Mouse (Mus musculus) limb, embryonic 11.5 days (tissue): ENCODE results near the gene Ano10. TPM values are rescaled to one million over a fixed set of nuclear protein-coding genes. Genes with fewer than 3 reads are reported as not detected.

Source experiments
- ATAC-seq: fragments of 200-750 bp; cut with Nextera tagmentation; 2 replicates; pipeline ENCODE4 v1.8.0; 2017; ENCODE audit warnings: low read depth; ENCODE audit not compliant: insufficient number of reproducible peaks, low FRiP score, low TSS enrichment
- DNase-seq: peaks from one replicate; pipeline ENCODE4 v3.0.0-alpha.2; 2015; ENCODE audit warnings: low spot score
- H3K27ac ChIP-seq: fragments of 300-500 bp; sonication (generic); replicated peaks from 2 replicates; pipeline ENCODE4 v1.5.1; 2014; ENCODE audit warnings: low read depth, mild to moderate bottlenecking, low read length
- H3K27me3 ChIP-seq: fragments of 300-500 bp; sonication (generic); 2 replicates; pipeline ENCODE4 v1.6.1; 2014; ENCODE audit warnings: mild to moderate bottlenecking, low read length, mixed read lengths; ENCODE audit not compliant: control insufficient read depth, insufficient read depth
- H3K36me3 ChIP-seq: fragments of 300-500 bp; sonication (generic); 2 replicates; pipeline ENCODE4 v1.6.1; 2014; ENCODE audit warnings: mild to moderate bottlenecking, low read length, moderate library complexity, mixed read lengths; ENCODE audit not compliant: control insufficient read depth, insufficient read depth
- H3K4me1 ChIP-seq: fragments of 300-500 bp; sonication (generic); 2 replicates; pipeline ENCODE4 v1.6.1; 2014; ENCODE audit warnings: low read length, mixed read lengths; ENCODE audit not compliant: control insufficient read depth, insufficient read depth
- H3K4me2 ChIP-seq: fragments of 300-500 bp; sonication (generic); 2 replicates; pipeline ENCODE4 v1.6.1; 2014; ENCODE audit warnings: low read depth, mild to moderate bottlenecking, moderate library complexity; ENCODE audit not compliant: severe bottlenecking
- H3K4me3 ChIP-seq: fragments of 300-500 bp; sonication (generic); 2 replicates; pipeline ENCODE4 v1.5.1; 2014; ENCODE audit warnings: low read depth, low read length
- H3K9ac ChIP-seq: fragments of 300-500 bp; sonication (generic); 2 replicates; pipeline ENCODE4 v1.6.1; 2014; ENCODE audit warnings: mild to moderate bottlenecking, low read length
- H3K9me3 ChIP-seq: fragments of 300-500 bp; sonication (generic); 2 replicates; pipeline ENCODE4 v1.6.1; 2016; ENCODE audit warnings: low read length; ENCODE audit not compliant: control insufficient read depth
- WGBS: fragments of 180-500 bp; shearing (Covaris S2); extraction: QIAGEN DNeasy Blood & Tissue Kit; methylation state at CpG from one replicate; pipeline ENCODE4 v1.1.7; 2014; 5-methylcytosine and 5-hydroxymethylcytosine counted together
- polyA plus RNA-seq: library from polyadenylated mRNA; unstranded; fragments of >200 nt; fragmentation: Nextera tagmentation; extraction: Ambion mirVana; gene quantifications from 2 replicates; pipeline ENCODE4 v1.2.1, GENCODE M21; 2014

The Ano10 gene
- polyA plus RNA-seq, 1 experiment from 2014 or later: 26.8 TPM

GRCm38 (mm10) chr9:122183074-122183473, 111.1 kb downstream of the Ano10 start:
- Histone ChIP-seq H3K4me2 (no peak overlapping the region), H3K27me3 (no peaks in the 10 kb centered on the region), H3K36me3 (no peaks in the 10 kb centered on the region), H3K9me3 (no peaks in the 10 kb centered on the region), H3K4me1 (no peaks in the 10 kb centered on the region; the same call in 1 of the 2 replicates), H3K9ac (no peak overlapping the region), H3K4me3 (no peak overlapping the region), H3K27ac (no peak overlapping the region)
- DNase-seq (no peak), ATAC-seq (no peak)
- WGBS: 85% methylated on average over 4 of the region's 4 CpGs

- ATAC-seq: no peak
- Histone ChIP-seq H3K4me3 (no peak overlapping the region), H3K36me3 (no peaks in the 10 kb centered on the region), H3K4me2 (no peak overlapping the region), H3K27ac (no peak overlapping the region), H3K9ac (no peak overlapping the region), H3K27me3 (no peaks in the 10 kb centered on the region), H3K9me3 (no peaks in the 10 kb centered on the region), H3K4me1 (no peaks in the 10 kb centered on the region; the same call in 1 of the 2 replicates)
- WGBS: 88% methylated on average over 3 of the region's 3 CpGs
- no peak for DNase-seq
These were observed 114.1 kb downstream of the Ano10 start for GRCm38 (mm10) chr9:122180105-122180504.

- Histone ChIP-seq H3K9ac (no peak overlapping the region), H3K4me1 (no peaks in the 10 kb centered on the region; the same call in 1 of the 2 replicates), H3K36me3 (no peaks in the 10 kb centered on the region), H3K27me3 (no peaks in the 10 kb centered on the region), H3K9me3 (no peaks in the 10 kb centered on the region), H3K4me2 (no peak overlapping the region), H3K4me3 (no peak overlapping the region), H3K27ac (no peak overlapping the region)
- DNase-seq: no peak
- ATAC-seq: no peak
- 66% methylated on average over 4 of the region's 4 CpGs for WGBS
These were observed 115.8 kb downstream of the Ano10 start for GRCm38 (mm10) chr9:122178427-122178826.

- no peaks in the 10 kb centered on the region for H3K27me3 ChIP-seq
- no peaks in the 10 kb centered on the region; the same call in 1 of the 2 replicates for H3K4me1 ChIP-seq
- no peak overlapping the region for H3K4me2 ChIP-seq
- ATAC-seq (no peak), DNase-seq (no peak)
- H3K9ac ChIP-seq: no peak overlapping the region
- no peaks in the 10 kb centered on the region for H3K9me3 ChIP-seq
- 83% methylated on average over 7 of the region's 7 CpGs for WGBS
- no peaks in the 10 kb centered on the region for H3K36me3 ChIP-seq
- H3K4me3 ChIP-seq: no peak overlapping the region
- H3K27ac ChIP-seq: no peak overlapping the region
These were observed 116.7 kb downstream of the Ano10 start for GRCm38 (mm10) chr9:122177256-122178220.

GRCm38 (mm10) chr9:122174723-122175122, 119.5 kb downstream of the Ano10 start:
- no peak for DNase-seq
- H3K9ac ChIP-seq: no peak overlapping the region
- no peak overlapping the region for H3K4me3 ChIP-seq
- no peak overlapping the region for H3K27ac ChIP-seq
- no peak for ATAC-seq
- no peaks in the 10 kb centered on the region for H3K36me3 ChIP-seq
- H3K4me2 ChIP-seq: no peak overlapping the region
- WGBS: 91% methylated on average over 6 of the region's 6 CpGs
- H3K4me1 ChIP-seq: no peaks in the 10 kb centered on the region; the same call in 1 of the 2 replicates
- H3K9me3 ChIP-seq: no peaks in the 10 kb centered on the region
- no peaks in the 10 kb centered on the region for H3K27me3 ChIP-seq

- Histone ChIP-seq H3K4me3 (no peak overlapping the region), H3K27me3 (no peaks in the 10 kb centered on the region), H3K9ac (no peak overlapping the region), H3K4me2 (no peak overlapping the region), H3K36me3 (no peaks in the 10 kb centered on the region), H3K9me3 (no peaks in the 10 kb centered on the region), H3K27ac (no peak overlapping the region), H3K4me1 (no peaks in the 10 kb centered on the region)
- ATAC-seq: no peak
- WGBS: 77% methylated on average over 9 of the region's 9 CpGs
- no peak for DNase-seq
These were observed 120.6 kb downstream of the Ano10 start for GRCm38 (mm10) chr9:122173405-122174233.

GRCm38 (mm10) chr9:122172612-122173186, 121.5 kb downstream of the Ano10 start:
- 88% methylated on average over 11 of the region's 11 CpGs for WGBS
- ATAC-seq (no peak), DNase-seq (no peak)
- Histone ChIP-seq H3K36me3 (no peaks in the 10 kb centered on the region), H3K27ac (no peak overlapping the region), H3K4me2 (no peak overlapping the region), H3K4me3 (no peak overlapping the region), H3K4me1 (no peaks in the 10 kb centered on the region), H3K9ac (no peak overlapping the region), H3K9me3 (no peaks in the 10 kb centered on the region), H3K27me3 (no peaks in the 10 kb centered on the region)

GRCm38 (mm10) chr9:122169901-122170300, 124.3 kb downstream of the Ano10 start:
- Histone ChIP-seq H3K27ac (no peak overlapping the region), H3K9me3 (no peaks in the 10 kb centered on the region), H3K4me1 (no peaks in the 10 kb centered on the region), H3K9ac (no peak overlapping the region), H3K27me3 (no peaks in the 10 kb centered on the region), H3K4me3 (no peak overlapping the region), H3K36me3 (peaks cover under 1% of the 10 kb centered on the region; the same call in 1 of the 2 replicates), H3K4me2 (no peak overlapping the region)
- no peak for ATAC-seq
- no peak for DNase-seq
- 92% methylated on average over 6 of the region's 6 CpGs for WGBS
